Comparison of ENCODE assay signal across 9 mouse cellular contexts in genomic region chr19:46248991-46249390, GRCm38 (mm10). TPM values are rescaled to one million over a fixed set of nuclear protein-coding genes. Genes with fewer than 3 reads are reported as not detected.
DNase-seq lines count a peak whose midpoint lies in the region; ATAC-seq and TF ChIP-seq lines count a peak whose summit lies in the region.
"Had no signal": no experiment of that assay in that cellular context is flagged by ENCODE, and none has a peak within 500 bp of the region (broad histone marks: within the 10 kb centered on the region; RNA-seq: fewer than 3 reads in every experiment).

No protein-coding gene starts in this region.

- no peak overlapping the region for H3K4me2 ChIP-seq in kidney, embryonic 15.5 days
- no peak overlapping the region for H3K4me2 ChIP-seq in hindbrain, embryonic 14.5 days (replicated peaks)
- H3K4me2 ChIP-seq: limb, embryonic 15.5 days had no signal

- ATAC-seq in kidney, embryonic 15.5 days (replicated peaks; ENCODE audit: low FRiP score): no peak
- ATAC-seq in hindbrain, embryonic 14.5 days (ENCODE audit: low FRiP score): no peak

- H3K4me3 ChIP-seq in kidney, adult 2 months (ENCODE audit: insufficient read depth, low read depth, low read length): no peak overlapping the region
- no peak overlapping the region for H3K4me3 ChIP-seq in kidney, embryonic 15.5 days (replicated peaks)
- no peak overlapping the region for H3K4me3 ChIP-seq in lung, adult 2 months (replicated peaks; ENCODE audit: extremely low read depth, low read depth, low read length)
- H3K4me3 ChIP-seq in hindbrain, embryonic 14.5 days (replicated peaks; ENCODE audit: low read length): no peak overlapping the region
- H3K4me3 ChIP-seq: limb, embryonic 15.5 days had no signal

- no peak; the same call in 1 of the 2 replicates for TF ChIP-seq CTCF in kidney, adult 2 months (conservative IDR thresholded peaks at IDR 0.05; ENCODE audit: insufficient read depth, insufficient read length, low read depth, low read length)
- TF ChIP-seq CTCF in brain, embryonic 14.5 days (IDR thresholded peaks at IDR 0.05; ENCODE audit: borderline replicate concordance, extremely low read depth, insufficient read depth, insufficient read length): 0 out of 2 replicates have a peak, but pooled peaks have one; percentile 2
- peak; percentile 30; the same call in 1 of the 2 replicates for TF ChIP-seq CTCF in lung, adult 2 months (IDR thresholded peaks at IDR 0.05; ENCODE audit: insufficient read depth, low read length)

- peak; percentile 28 for DNase-seq in kidney, adult 2 months
- peak; percentile 57 for DNase-seq in Muller cell, postnatal 12 days (ENCODE audit: inconsistent ontology term)
- DNase-seq in brain, embryonic 14.5 days (ENCODE audit: low read depth): peak; percentile 19
- DNase-seq in lung, adult 2 months: no peak
- no peak for DNase-seq in hindbrain, embryonic 14.5 days (ENCODE audit: low spot score)
- DNase-seq in frontal cortex, postnatal 25 days (ENCODE audit: low spot score in 2 of 2): no peak
- no peak for DNase-seq in layer of hippocampus, postnatal 14 days (ENCODE audit: low spot score in 2 of 2)

- H3K9me3 ChIP-seq in kidney, embryonic 15.5 days (replicated peaks): no peaks in the 10 kb centered on the region
- no peaks in the 10 kb centered on the region for H3K9me3 ChIP-seq in hindbrain, embryonic 14.5 days (ENCODE audit: control insufficient read depth, low read length)
- H3K9me3 ChIP-seq: limb, embryonic 15.5 days had no signal

- H3K27me3 ChIP-seq in kidney, adult 2 months (replicated peaks; ENCODE audit: control insufficient read depth, insufficient read depth, low read length): no peaks in the 10 kb centered on the region
- H3K27me3 ChIP-seq in kidney, embryonic 15.5 days: no peaks in the 10 kb centered on the region
- H3K27me3 ChIP-seq in hindbrain, embryonic 14.5 days (ENCODE audit: control insufficient read depth, insufficient read depth, low read length): no peaks in the 10 kb centered on the region
- H3K27me3 ChIP-seq: limb, embryonic 15.5 days had no signal

- TF ChIP-seq POLR2A in kidney, adult 2 months (IDR thresholded peaks at IDR 0.05; ENCODE audit: low read depth, low read length): no peak
- no peak for TF ChIP-seq POLR2A in brain, embryonic 14.5 days (IDR thresholded peaks at IDR 0.05; ENCODE audit: borderline replicate concordance, extremely low read depth, insufficient read depth, insufficient read length, poor library complexity, severe bottlenecking)
- no peak for TF ChIP-seq POLR2A in lung, adult 2 months (IDR thresholded peaks at IDR 0.05; ENCODE audit: borderline replicate concordance, extremely low read depth, low read depth, low read length)

- no peaks in the 10 kb centered on the region for H3K4me1 ChIP-seq in kidney, adult 2 months (ENCODE audit: control insufficient read depth, insufficient read depth, low read length)
- no peaks in the 10 kb centered on the region for H3K4me1 ChIP-seq in kidney, embryonic 15.5 days
- H3K4me1 ChIP-seq in lung, adult 2 months (ENCODE audit: control insufficient read depth, insufficient read depth, low read length): no peaks in the 10 kb centered on the region
- no peaks in the 10 kb centered on the region; the same call in 1 of the 2 replicates for H3K4me1 ChIP-seq in hindbrain, embryonic 14.5 days (replicated peaks; ENCODE audit: control insufficient read depth, insufficient read depth, low read length)
- H3K4me1 ChIP-seq: limb, embryonic 15.5 days had no signal

- 33% methylated on average over 7 of the region's 7 CpGs for WGBS in kidney, adult 2 months
- WGBS in kidney, embryonic 15.5 days: 19% methylated on average over 7 of the region's 7 CpGs
- WGBS in lung, adult 2 months: 29% methylated on average over 7 of the region's 7 CpGs
- 39% methylated on average over 7 of the region's 7 CpGs for WGBS in hindbrain, embryonic 14.5 days

- H3K9ac ChIP-seq in kidney, embryonic 15.5 days: no peak overlapping the region
- H3K9ac ChIP-seq in hindbrain, embryonic 14.5 days: no peak overlapping the region
- H3K9ac ChIP-seq: limb, embryonic 15.5 days had no signal

- no peak overlapping the region for H3K27ac ChIP-seq in kidney, adult 2 months (ENCODE audit: insufficient read depth, low read depth, low read length)
- H3K27ac ChIP-seq in kidney, embryonic 15.5 days: no peak overlapping the region
- no peak overlapping the region for H3K27ac ChIP-seq in hindbrain, embryonic 14.5 days
- H3K27ac ChIP-seq: limb, embryonic 15.5 days had no signal

- peaks cover 2% of the 10 kb centered on the region for H3K36me3 ChIP-seq in kidney, adult 2 months (ENCODE audit: control insufficient read depth, insufficient read depth, low read length)
- H3K36me3 ChIP-seq in kidney, embryonic 15.5 days: peaks cover 36% of the 10 kb centered on the region
- peaks cover 26% of the 10 kb centered on the region for H3K36me3 ChIP-seq in hindbrain, embryonic 14.5 days (replicated peaks; ENCODE audit: control insufficient read depth, insufficient read depth)

RNA-seq across cellular contexts. Expression of gene Nfkb2, which starts 55.1 kb away (rescaled TPM):
- polyA plus RNA-seq in kidney, adult 2 months (2012; rRNA removed): 21.6 and 25.4 TPM in 2 replicates
- polyA plus RNA-seq in kidney, embryonic 15.5 days (2015; fragmentation: Nextera tagmentation; extraction: Ambion mirVana): 8.3 and 9.8 TPM in 2 replicates
- polyA plus RNA-seq in brain, embryonic 14.5 days (2012; rRNA removed): 3.9 and 4.3 TPM in 2 replicates
- 56.5 and 60.6 TPM in 2 replicates for polyA plus RNA-seq in lung, adult 2 months (2012; rRNA removed)
- polyA plus RNA-seq in hindbrain, embryonic 14.5 days (2014; fragmentation: Nextera tagmentation; extraction: Ambion mirVana): 1.9 and 2.8 TPM in 2 replicates
- 1 to 10 TPM; 2.3 to 2.6 TPM for total RNA-seq in layer of hippocampus, postnatal 14 days (2021)

Comparison
In these comparisons a context has a peak if more than half of its experiments do, and no peak if none do; other contexts are left out.
1. DNase-seq: peak in kidney, adult 2 months (single experiment), Muller cell, postnatal 12 days (single experiment) and brain, embryonic 14.5 days (single experiment); none in lung, adult 2 months (single experiment), hindbrain, embryonic 14.5 days (single experiment), frontal cortex, postnatal 25 days (0 of 2) and layer of hippocampus, postnatal 14 days (0 of 2).